Comparison of ENCODE assay signal across 31 mouse cellular contexts in the genomic region with DNA sequence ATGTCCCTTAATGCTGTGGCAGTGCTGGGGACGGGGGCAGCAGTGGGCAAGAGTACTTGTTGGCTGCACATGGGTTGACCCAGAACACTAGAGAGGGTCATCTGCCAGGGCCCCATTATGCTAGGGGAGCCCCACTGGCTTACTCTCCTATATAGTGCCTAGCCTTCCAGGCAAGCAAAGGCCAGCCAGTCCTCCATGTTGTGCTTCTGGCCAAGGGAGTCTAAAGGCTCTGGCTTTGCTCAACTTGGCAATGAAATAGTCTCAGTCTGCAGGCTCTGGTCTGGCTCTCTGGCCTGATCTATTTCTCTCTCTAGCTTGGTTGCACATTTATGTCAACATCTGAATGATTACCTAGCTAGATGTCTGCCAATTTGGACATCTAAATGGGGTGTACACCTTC. TPM values are rescaled to one million over a fixed set of nuclear protein-coding genes. Genes with fewer than 3 reads are reported as not detected.
A peak's percentile ranks its signal among the peaks of the same experiment; 100 is the strongest.
DNase-seq lines count a peak whose midpoint lies in the region.
"Had no signal": no experiment of that assay in that cellular context is flagged by ENCODE, and none has a peak within 500 bp of the region (broad histone marks: within the 10 kb centered on the region; RNA-seq: fewer than 3 reads in every experiment).

No protein-coding gene starts in this region.

- peak; percentile 74 for DNase-seq in heart, adult 11 months
- DNase-seq in heart, postnatal 36 days, result no peak
- peak; percentile 8 for DNase-seq in urinary bladder, adult 2 months (ENCODE audit: low spot score)
- DNase-seq in urinary bladder, postnatal 14 days (ENCODE audit: low spot score), result no peak
- peak; percentile 77 for DNase-seq in adipocyte (ENCODE audit: low spot score)
- DNase-seq: adrenal gland, adult 2 months; adrenal gland, postnatal 10 days; adrenal gland, postnatal 25 days; B cell, adult 2 months; cerebellum, adult 11 months; cerebellum, adult 18-20 months; cerebellum, adult 8-10 months; cerebellum, adult 9-11 months; cerebellum, postnatal 14 days; cerebellum, postnatal 36 days; embryo, embryonic 11 days had no signal

- intact Hi-C loops in heart, postnatal 36 days (cut with DNase I), result no loop called here

RNA-seq across cellular contexts. Expression of a gene that starts 7.1 kb away (rescaled TPM):
- 1 to 10 TPM; 2.6 to 3.7 TPM for total RNA-seq in heart, postnatal 36 days (2021)
- polyA plus RNA-seq in urinary bladder, adult 2 months (2012; rRNA removed), result 39.5 and 42.4 TPM in 2 replicates
- total RNA-seq: common myeloid progenitor, adult 5-6 weeks; G1E had no signal
- polyA plus RNA-seq: activated CD4-positive, CD25-positive, alpha-beta regulatory T cell, adult 4 months; CD4-positive, CD25-positive, alpha-beta regulatory T cell, adult 4 months; erythroblast, embryonic 14.5 days; forebrain, embryonic 14.5 days; forebrain, embryonic 16.5 days; G1E had no signal

RNA-seq across cellular contexts. Expression of a gene that starts 9.7 kb away (rescaled TPM):
- total RNA-seq in heart, postnatal 36 days (2021), result not detected
- 12.5 and 14.3 TPM in 2 replicates for polyA plus RNA-seq in urinary bladder, adult 2 months (2012; rRNA removed)
- total RNA-seq: adrenal gland, adult 2 months; adrenal gland, postnatal 10 days; adrenal gland, postnatal 25 days; adrenal gland, postnatal 4 days; CH12.LX; common myeloid progenitor, adult 5-6 weeks had no signal
- polyA plus RNA-seq: activated CD4-positive, CD25-positive, alpha-beta regulatory T cell, adult 4 months; adrenal gland, adult 2 months; brain, embryonic 14.5 days; CD4-positive, CD25-positive, alpha-beta regulatory T cell, adult 4 months; embryonic facial prominence, embryonic 11.5 days; embryonic facial prominence, embryonic 13.5 days; embryonic facial prominence, embryonic 15.5 days; erythroblast, embryonic 14.5 days; forebrain, embryonic 10.5 days; forebrain, embryonic 12.5 days; forebrain, embryonic 14.5 days; forebrain, embryonic 16.5 days; G1E had no signal

RNA-seq across cellular contexts. Expression of a gene that starts 40.3 kb away (rescaled TPM):
- total RNA-seq in heart, postnatal 36 days (2021), result not detected
- not detected in 2 replicates for polyA plus RNA-seq in urinary bladder, adult 2 months (2012; rRNA removed)
- total RNA-seq: adrenal gland, adult 2 months; adrenal gland, postnatal 10 days; adrenal gland, postnatal 25 days; adrenal gland, postnatal 4 days; CH12.LX; common myeloid progenitor, adult 5-6 weeks had no signal
- polyA plus RNA-seq: activated CD4-positive, CD25-positive, alpha-beta regulatory T cell, adult 4 months; adrenal gland, adult 2 months; brain, embryonic 14.5 days; CD4-positive, CD25-positive, alpha-beta regulatory T cell, adult 4 months; embryonic facial prominence, embryonic 11.5 days; embryonic facial prominence, embryonic 13.5 days; embryonic facial prominence, embryonic 15.5 days; forebrain, embryonic 10.5 days; forebrain, embryonic 12.5 days; forebrain, embryonic 14.5 days; forebrain, embryonic 16.5 days; G1E had no signal

RNA-seq across cellular contexts. Expression of a gene that starts 59.4 kb away (rescaled TPM):
- under 1 TPM; 0.14 TPM for total RNA-seq in heart, postnatal 36 days (2021)
- 25.1 and 34.7 TPM in 2 replicates for polyA plus RNA-seq in urinary bladder, adult 2 months (2012; rRNA removed)
- total RNA-seq: common myeloid progenitor, adult 5-6 weeks had no signal
- polyA plus RNA-seq: activated CD4-positive, CD25-positive, alpha-beta regulatory T cell, adult 4 months; CD4-positive, CD25-positive, alpha-beta regulatory T cell, adult 4 months; erythroblast, embryonic 14.5 days; forebrain, embryonic 10.5 days; forebrain, embryonic 12.5 days; G1E had no signal

Comparison
In these comparisons a context has a peak if more than half of its experiments do, and no peak if none do; other contexts are left out.
1. DNase-seq: peak in heart, adult 11 months (single experiment), urinary bladder, adult 2 months (single experiment) and adipocyte (single experiment); none in heart, postnatal 36 days (0 of 2) and urinary bladder, postnatal 14 days (single experiment).